Mouse (Mus musculus) urinary bladder, postnatal 36 days (tissue): ENCODE measurements around the gene Cmc2.

Source experiments
- DNase-seq, 2 experiments: peaks; one replicate each; pipeline ENCODE4 v3.0.0; 2022; ENCODE audit warnings: low spot score in 2 of 2, mixed read lengths in 1 of 2

Gene Cmc2

GRCm38 (mm10) chr8:116921337-116922059, at the start of gene Cmc2, which contains the start of gene Cenpn:
TSS of gene Cmc2 (minus strand) at chr8:116921455.
TSS of gene Cenpn (plus strand) at chr8:116921730.
- DNase-seq: peak; percentile 89

- DNase-seq: no peak
Measured at GRCm38 (mm10) chr8:116969531-116969930, 48.3 kb upstream of the Cmc2 start.

- DNase-seq: no peak
Measured at GRCm38 (mm10) chr8:116954415-116954814, 33.2 kb upstream of the Cmc2 start.

DNA sequence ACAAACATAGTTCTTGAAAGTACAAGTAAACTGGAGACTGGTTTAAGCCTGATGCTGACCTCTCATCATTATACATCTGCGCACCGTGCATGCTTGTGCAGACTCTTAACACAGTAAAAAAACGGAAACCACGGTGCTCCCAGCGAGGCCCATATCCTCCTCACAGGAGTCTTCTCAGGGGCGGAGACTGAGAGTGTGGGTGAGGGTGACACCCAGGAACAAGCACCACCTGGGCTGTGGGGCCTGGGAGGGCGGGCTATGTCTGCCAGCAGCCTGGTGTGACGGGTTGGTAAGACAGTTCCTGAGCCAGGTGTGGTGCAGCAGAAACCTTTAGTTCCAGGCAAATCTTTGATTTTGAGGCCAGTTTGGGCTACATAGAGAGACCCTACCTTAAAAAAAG, 31.2 kb upstream of the Cmc2 start:
- no peak for DNase-seq

DNA sequence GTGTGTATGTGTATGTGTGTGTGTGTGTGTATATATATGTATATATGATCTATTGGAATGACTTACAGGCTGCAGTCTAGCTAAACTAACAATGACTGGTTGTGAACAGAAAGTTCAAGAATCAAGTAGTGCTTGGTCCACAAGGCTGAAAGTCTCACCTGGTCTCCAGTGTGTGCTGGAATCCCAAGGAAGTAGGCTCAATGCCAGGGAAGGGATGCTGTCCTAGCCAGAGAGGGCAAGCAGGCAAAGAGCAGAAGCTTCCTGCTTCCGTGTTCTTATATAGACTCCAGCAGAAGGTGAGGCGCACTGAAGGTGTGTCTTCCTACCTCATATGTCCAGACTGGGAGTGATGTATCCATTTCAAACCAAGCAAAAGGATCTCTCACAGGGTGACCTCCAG, 30.5 kb upstream of the Cmc2 start:
- DNase-seq: no peak

- DNase-seq: no peak
Measured at GRCm38 (mm10) chr8:116951369-116951768, 30.1 kb upstream of the Cmc2 start.

DNA sequence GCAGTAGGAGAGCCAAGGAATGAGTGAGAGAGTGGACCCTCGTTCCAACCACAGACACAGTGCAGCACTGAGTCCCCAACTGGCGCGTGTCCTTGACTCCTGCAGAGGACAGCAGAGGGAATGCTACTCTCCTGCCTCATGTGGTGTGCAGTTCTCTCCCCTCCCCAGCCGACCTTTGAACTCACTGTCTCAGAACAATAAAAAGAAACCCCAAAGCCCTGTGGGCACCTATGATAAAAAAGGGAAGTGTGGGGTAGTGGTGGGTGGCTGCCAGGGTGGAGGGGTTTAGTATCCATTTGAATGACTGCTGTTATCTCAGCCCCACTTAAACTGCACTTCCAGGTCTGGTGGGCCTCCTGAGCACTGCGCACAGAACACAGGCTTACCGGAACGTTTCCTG, 26.3 kb upstream of the Cmc2 start:
- DNase-seq: no peak

- DNase-seq: no peak
Measured at GRCm38 (mm10) chr8:116946851-116947250, 25.6 kb upstream of the Cmc2 start.

DNA sequence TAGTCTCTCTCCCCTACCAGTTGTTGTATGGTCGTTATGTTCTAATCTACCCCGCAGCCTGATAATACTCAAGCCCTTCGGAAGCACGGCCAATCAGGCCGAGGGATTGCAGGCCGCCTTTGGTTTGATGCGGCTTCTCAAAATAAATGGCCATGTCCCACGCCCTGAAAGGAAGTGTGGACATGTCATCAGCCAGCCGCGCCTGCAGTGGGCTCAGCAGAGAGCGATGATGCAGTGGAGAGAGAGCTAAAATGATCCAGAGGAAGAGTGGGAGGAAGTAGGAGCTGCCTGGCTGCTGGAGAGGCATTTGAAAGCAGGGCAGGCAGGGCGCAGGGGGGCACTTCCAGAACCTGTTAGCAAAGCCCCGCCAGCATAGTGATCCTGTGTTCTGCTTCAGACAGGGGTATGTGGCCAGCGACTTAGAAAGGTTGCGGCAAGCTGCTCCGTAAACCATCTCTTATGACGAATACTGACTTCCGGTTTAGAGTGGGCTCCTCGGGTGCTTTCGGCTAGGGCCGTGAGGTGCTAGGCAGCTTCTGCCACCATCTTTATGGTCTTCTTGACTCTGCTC, 25.1 kb upstream of the Cmc2 start:
- no peak for DNase-seq

- no peak for DNase-seq
Measured at GRCm38 (mm10) chr8:116945169-116945910, 24.1 kb upstream of the Cmc2 start.

DNA sequence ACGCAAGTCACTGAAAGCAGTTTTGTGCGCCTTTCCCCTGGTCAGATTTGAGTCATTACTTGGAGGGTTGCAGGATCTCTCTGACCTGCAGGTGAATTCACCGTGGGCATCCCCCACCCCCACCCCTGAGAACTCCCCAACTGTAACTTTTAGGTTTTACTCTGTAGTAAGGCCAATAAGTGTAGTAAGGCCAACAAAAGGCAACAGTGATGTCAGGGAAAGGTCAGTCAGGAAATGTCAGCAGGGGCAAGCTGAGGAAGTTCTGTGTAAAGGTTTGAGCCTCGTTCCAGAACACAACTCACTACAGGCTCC, 23.1 kb upstream of the Cmc2 start:
- no peak for DNase-seq

DNA sequence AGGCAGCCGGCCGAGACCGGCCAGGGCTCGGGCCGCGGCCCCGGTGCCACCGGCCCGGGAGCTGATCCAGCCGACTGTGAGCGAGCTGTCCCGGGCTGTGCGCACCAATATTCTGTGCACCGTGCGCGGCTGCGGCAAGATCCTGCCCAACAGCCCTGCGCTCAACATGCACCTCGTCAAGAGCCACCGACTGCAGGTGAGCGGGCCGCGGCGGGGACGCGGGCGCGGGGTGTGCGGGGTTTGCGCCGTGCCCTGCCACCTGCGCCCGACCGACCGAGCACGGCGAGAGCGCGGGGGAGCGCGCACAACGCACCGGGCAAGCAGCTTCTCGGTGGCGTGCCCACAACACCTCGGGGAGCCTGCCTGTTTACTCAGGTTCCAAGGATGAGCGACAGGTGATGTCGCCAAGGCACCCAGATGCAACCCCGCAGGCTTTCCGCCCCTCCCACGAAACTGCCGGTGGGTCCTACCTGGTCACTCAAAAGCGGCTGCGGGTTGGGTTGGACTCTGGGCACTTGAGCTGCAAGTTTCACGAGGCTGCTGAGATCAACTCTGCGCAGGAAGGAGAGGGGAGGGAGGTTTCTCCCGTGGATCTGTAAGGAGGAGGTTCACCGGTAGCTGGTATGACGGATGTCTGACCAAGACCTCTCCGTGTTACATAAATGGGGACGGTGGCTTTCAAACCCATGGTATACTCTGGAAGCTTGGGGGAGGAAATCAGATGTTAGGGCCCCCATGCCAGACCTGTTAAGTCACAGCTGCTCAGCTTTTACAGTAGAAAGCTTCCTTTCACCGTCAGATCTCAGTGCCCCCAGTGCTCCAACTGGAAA, 22.5 kb upstream of the Cmc2 start:
- peak in 1 of 2 experiments; percentile 19 for DNase-seq

GRCm38 (mm10) chr8:116943161-116943554, 21.9 kb upstream of the Cmc2 start, which contains the start of gene Atmin:
TSS of gene Atmin (plus strand) at chr8:116943393.
- peak; percentile 68 to 82 for DNase-seq

DNA sequence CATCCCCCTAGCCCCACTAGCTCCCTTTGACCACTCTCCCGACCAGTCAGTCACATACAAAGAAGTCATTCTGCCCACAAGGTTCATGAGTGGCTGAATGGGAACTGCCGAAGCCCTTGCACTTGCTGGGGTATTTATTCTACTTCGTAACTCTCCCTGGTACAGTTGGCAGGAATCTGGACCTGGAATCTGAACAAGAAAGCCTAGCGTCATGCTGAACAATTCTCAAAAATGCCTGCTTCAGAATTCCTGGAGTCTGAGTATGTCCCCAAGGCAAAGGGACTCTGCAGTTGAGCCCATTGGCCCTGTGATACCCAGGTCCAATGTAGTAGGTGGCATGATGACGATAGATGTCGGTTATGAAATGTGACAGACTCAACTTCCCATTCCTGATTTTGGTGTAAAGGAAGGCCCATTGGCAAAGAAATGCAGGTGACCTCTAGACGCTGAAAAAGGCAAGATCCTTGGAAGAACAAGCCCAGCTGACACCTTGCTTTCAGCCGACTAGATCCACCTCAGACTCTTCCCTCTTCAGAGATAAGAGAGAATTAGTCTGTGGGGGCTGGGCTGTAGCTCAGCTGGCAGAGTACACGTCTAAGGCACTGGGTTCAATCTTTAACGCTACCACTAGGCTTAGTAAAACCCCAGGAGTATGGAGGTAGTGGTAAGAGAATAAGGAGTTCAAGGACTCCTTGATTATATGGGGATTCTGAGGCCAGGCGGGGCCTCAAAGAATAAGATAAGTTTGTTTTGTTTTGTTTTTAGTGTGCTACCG, 21.2 kb upstream of the Cmc2 start:
- no peak for DNase-seq

DNA sequence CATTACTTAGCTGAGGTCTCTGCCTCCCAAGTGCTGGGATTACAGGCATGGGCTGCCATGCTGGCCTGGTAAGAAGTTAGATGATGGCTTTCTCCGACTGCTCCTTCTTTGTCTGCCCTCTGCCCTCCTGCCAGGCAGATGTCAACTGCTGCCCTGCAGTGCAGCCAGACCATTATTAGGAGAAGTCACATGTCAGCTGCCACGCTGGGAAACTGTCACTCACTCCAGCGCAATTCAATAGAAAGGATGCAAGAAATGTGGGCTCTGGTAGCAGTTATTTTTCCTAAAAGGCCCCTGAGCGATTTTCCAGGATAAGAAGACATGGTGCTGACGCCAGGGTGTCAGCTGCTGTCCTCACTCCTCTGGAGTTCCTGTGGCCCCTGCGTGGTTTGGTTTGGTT, 14.3 kb upstream of the Cmc2 start:
- no peak for DNase-seq

DNA sequence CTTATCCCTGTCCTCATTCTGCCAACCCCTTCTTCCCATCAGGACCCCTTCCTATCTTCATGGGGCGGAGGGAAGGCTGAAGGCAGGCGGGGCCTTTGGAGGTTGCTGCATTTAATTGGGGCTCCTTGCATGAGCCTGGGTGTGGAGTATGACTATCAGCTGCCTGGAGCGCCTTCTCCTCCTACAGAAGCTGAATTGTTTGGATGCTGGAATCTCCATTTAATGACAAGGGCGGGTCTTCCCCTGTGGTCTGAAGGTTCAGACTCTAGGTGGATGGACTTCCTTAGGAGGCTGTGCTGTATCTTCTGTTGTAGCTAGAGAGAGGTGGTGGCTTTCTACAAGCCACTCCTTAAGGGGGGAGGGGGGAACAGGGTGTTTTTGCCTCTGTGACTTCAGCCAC, 13.7 kb upstream of the Cmc2 start:
- no peak for DNase-seq

DNA sequence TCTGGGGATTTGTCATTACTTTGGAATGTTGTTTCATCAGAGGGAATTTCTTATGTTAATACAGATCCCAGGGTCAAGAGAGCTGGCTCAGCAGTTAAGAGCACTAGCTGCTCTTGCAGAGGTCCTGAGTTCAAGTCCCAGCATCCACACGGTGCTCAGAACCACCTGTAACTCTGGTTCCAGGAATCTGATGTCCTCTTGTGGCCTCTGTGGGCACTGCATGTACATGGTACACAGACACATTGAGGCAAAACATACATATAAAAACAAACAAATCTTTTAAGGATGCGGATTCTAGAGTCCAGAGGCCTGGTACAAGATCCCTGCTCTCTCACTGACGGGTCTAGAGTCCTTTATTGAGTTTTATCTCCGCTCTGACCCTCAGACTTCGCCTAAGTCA, 7.3 kb upstream of the Cmc2 start:
- no peak for DNase-seq

- no peak for DNase-seq
Measured at GRCm38 (mm10) chr8:116927880-116928279, 6.6 kb upstream of the Cmc2 start.

GRCm38 (mm10) chr8:116923526-116923925, 2.3 kb upstream of the Cmc2 start:
- DNase-seq: no peak

- no peak for DNase-seq
Measured at GRCm38 (mm10) chr8:116922060-116922757, 954 bp upstream of the Cmc2 start.

GRCm38 (mm10) chr8:116921005-116921336, 284 bp downstream of the Cmc2 start:
- DNase-seq: no peak
